ENCODE assay signal across 29 mouse cellular contexts in genomic region chr3:51335378-51335777, GRCm38 (mm10). TPM values are rescaled to one million over a fixed set of nuclear protein-coding genes. Genes with fewer than 3 reads are reported as not detected.
DNase-seq lines count a peak whose midpoint lies in the region; ATAC-seq and TF ChIP-seq lines count a peak whose summit lies in the region.
"Had no signal": no experiment of that assay in that cellular context is flagged by ENCODE, and none has a peak within 500 bp of the region (broad histone marks: within the 10 kb centered on the region; RNA-seq: fewer than 3 reads in every experiment).

No protein-coding gene starts in this region.

- no peak for TF ChIP-seq EP300 in liver, postnatal 0 days (IDR thresholded peaks at IDR 0.05; ENCODE audit: low read depth)

- 0 out of 2 replicates have a peak overlapping the region, but pooled peaks have one; percentile 23 for H3K27ac ChIP-seq in liver, postnatal 0 days (ENCODE audit: low read depth)
- H3K27ac ChIP-seq: embryonic facial prominence, embryonic 13.5 days; forebrain, embryonic 12.5 days; heart, embryonic 10.5 days; hindbrain, embryonic 10.5 days; kidney, postnatal 0 days; limb, embryonic 10.5 days; limb, embryonic 15.5 days; midbrain, embryonic 10.5 days; midbrain, embryonic 15.5 days had no signal

- H3K4me3 ChIP-seq in erythroblast, embryonic 14.5 days (replicated peaks), result peak overlapping the region; percentile 6
- H3K4me3 ChIP-seq in megakaryocyte, embryonic 14.5 days (replicated peaks), result peak overlapping the region; percentile 26
- H3K4me3 ChIP-seq in liver, postnatal 0 days (ENCODE audit: low read depth, low read length), result no peak overlapping the region
- H3K4me3 ChIP-seq: embryonic facial prominence, embryonic 13.5 days; forebrain, embryonic 12.5 days; heart, embryonic 10.5 days; hindbrain, embryonic 10.5 days; limb, embryonic 10.5 days; limb, embryonic 15.5 days; midbrain, embryonic 10.5 days; midbrain, embryonic 15.5 days had no signal

- H3K36me3 ChIP-seq in erythroblast, embryonic 14.5 days (ENCODE audit: control insufficient read depth), result peaks cover 35% of the 10 kb centered on the region
- H3K36me3 ChIP-seq in megakaryocyte, embryonic 14.5 days (replicated peaks; ENCODE audit: low read length), result peaks cover 15% of the 10 kb centered on the region
- H3K36me3 ChIP-seq in liver, postnatal 0 days (replicated peaks; ENCODE audit: insufficient read depth, low read length), result no peaks in the 10 kb centered on the region
- H3K36me3 ChIP-seq: embryonic facial prominence, embryonic 13.5 days; forebrain, embryonic 12.5 days; heart, embryonic 10.5 days; hindbrain, embryonic 10.5 days; limb, embryonic 10.5 days; limb, embryonic 15.5 days; midbrain, embryonic 15.5 days had no signal

- peaks cover 66% of the 10 kb centered on the region for H3K4me1 ChIP-seq in erythroblast, embryonic 14.5 days (ENCODE audit: control insufficient read depth)
- peaks cover 70% of the 10 kb centered on the region for H3K4me1 ChIP-seq in megakaryocyte, embryonic 14.5 days
- H3K4me1 ChIP-seq in liver, postnatal 0 days (ENCODE audit: insufficient read depth), result peaks cover 17% of the 10 kb centered on the region

- no peak for DNase-seq in liver, postnatal 0 days
- no peak for DNase-seq in lung, adult 18-20 months
- DNase-seq in adrenal gland, postnatal 4 days (ENCODE audit: low spot score in 2 of 2), result no peak
- DNase-seq in left cerebral cortex, postnatal 10 days (ENCODE audit: extremely low spot score in 1 of 2, low spot score in 2 of 2), result no peak
- DNase-seq: adrenal gland, postnatal 14 days; cerebellum, adult 18-20 months; cerebellum, postnatal 10 days; forebrain, postnatal 0 days; gastrocnemius, postnatal 25 days; heart, adult 11 months; kidney, adult 8-10 months; kidney, postnatal 4 days; lung, postnatal 36 days; right cerebral cortex, adult 18-20 months; thymus, postnatal 4 days had no signal

- H3K4me2 ChIP-seq in liver, postnatal 0 days (ENCODE audit: low read depth, low read length), result peak overlapping the region; percentile 28
- H3K4me2 ChIP-seq: embryonic facial prominence, embryonic 13.5 days; forebrain, embryonic 12.5 days; limb, embryonic 15.5 days; midbrain, embryonic 15.5 days had no signal

- no peak overlapping the region for H3K9ac ChIP-seq in liver, postnatal 0 days (replicated peaks)
- H3K9ac ChIP-seq: embryonic facial prominence, embryonic 13.5 days; forebrain, embryonic 12.5 days; forebrain, postnatal 0 days; limb, embryonic 15.5 days; midbrain, embryonic 15.5 days had no signal

- no peaks in the 10 kb centered on the region for H3K27me3 ChIP-seq in erythroblast, embryonic 14.5 days (ENCODE audit: control insufficient read depth)
- no peaks in the 10 kb centered on the region for H3K27me3 ChIP-seq in megakaryocyte, embryonic 14.5 days (replicated peaks)
- no peaks in the 10 kb centered on the region for H3K27me3 ChIP-seq in liver, postnatal 0 days (ENCODE audit: insufficient read depth, low read length)
- H3K27me3 ChIP-seq: embryonic facial prominence, embryonic 13.5 days; forebrain, embryonic 12.5 days; limb, embryonic 15.5 days; midbrain, embryonic 15.5 days had no signal

- H3K9me3 ChIP-seq in erythroblast, embryonic 14.5 days (ENCODE audit: control insufficient read depth, low read length), result no peaks in the 10 kb centered on the region
- no peaks in the 10 kb centered on the region for H3K9me3 ChIP-seq in megakaryocyte, embryonic 14.5 days
- H3K9me3 ChIP-seq in liver, postnatal 0 days (ENCODE audit: low read length), result no peaks in the 10 kb centered on the region
- H3K9me3 ChIP-seq: embryonic facial prominence, embryonic 13.5 days; forebrain, embryonic 12.5 days; heart, embryonic 10.5 days; hindbrain, embryonic 10.5 days; limb, embryonic 10.5 days; limb, embryonic 15.5 days; midbrain, embryonic 10.5 days; midbrain, embryonic 15.5 days had no signal

- 63% methylated on average over 8 of the region's 8 CpGs for WGBS in liver, postnatal 0 days (ENCODE audit: insufficient replicate concordance)

- ATAC-seq in erythroblast, adult 5-6 weeks (replicated peaks; ENCODE audit: low FRiP score, poor library complexity, severe bottlenecking), result no peak
- ATAC-seq in megakaryocyte, adult 5-6 weeks (ENCODE audit: poor library complexity, severe bottlenecking), result no peak
- no peak for ATAC-seq in liver, postnatal 0 days
- ATAC-seq: forebrain, postnatal 0 days; hindbrain, embryonic 16.5 days; midbrain, embryonic 15.5 days had no signal

- TF ChIP-seq CTCF in liver, postnatal 0 days (IDR thresholded peaks at IDR 0.05; ENCODE audit: low read depth), result no peak

- intact Hi-C loops in left cerebral cortex, postnatal 10 days (cut with DNase I), result no loop called here

RNA-seq across cellular contexts. Expression of gene Elf2, which starts 5.1 kb away (rescaled TPM):
- polyA plus RNA-seq in erythroblast, embryonic 14.5 days (2012), result 1.1 and 1.4 TPM in 2 replicates
- total RNA-seq in erythroblast, adult 5-6 weeks (2015; ENCODE audit: low replicate concordance), result 20.9 and 24.0 TPM in 2 replicates
- total RNA-seq in erythroblast, adult 5-6 weeks (2017; ENCODE audit: low replicate concordance), result 65.4 and 81.5 TPM in 2 replicates
- 1.5 and 8.7 TPM in 2 replicates for polyA plus RNA-seq in megakaryocyte, embryonic 14.5 days (2012; ENCODE audit: insufficient read depth, low replicate concordance)
- 37.0 and 39.6 TPM in 2 replicates for total RNA-seq in megakaryocyte, adult 5-6 weeks (2015)
- total RNA-seq in megakaryocyte, adult 5-6 weeks (2017), result 98.4 and 102 TPM in 2 replicates
- polyA plus RNA-seq in liver, postnatal 0 days (2015; fragmentation: Nextera tagmentation; extraction: Ambion mirVana), result 19.6 and 22.1 TPM in 2 replicates
- 100 to 1,000 TPM; 122 to 124 TPM for total RNA-seq in adrenal gland, postnatal 4 days (2021)
- total RNA-seq in left cerebral cortex, postnatal 10 days (2021), result 10 to 100 TPM; 24.6 to 26.5 TPM
